Mouse (Mus musculus): ENCODE results near the gene Gdf9.

GRCm38 (mm10) chr11:53477833-53478232, 47.0 kb downstream of the Gdf9 start:
- no peak for TF ChIP-seq POLR2A (IDR thresholded peaks at IDR 0.05; ENCODE audit: borderline replicate concordance, low read depth, low read length)
- no peak for TF ChIP-seq CTCF (IDR thresholded peaks at IDR 0.05; ENCODE audit: low read depth, low read length)
